Mouse (Mus musculus) retina, adult 2 months (tissue): ENCODE data around the gene Maff.

Experiments used
- DNase-seq: peaks from one replicate; pipeline ENCODE4 v3.0.0-alpha.2; 2012; ENCODE audit warnings: low read depth, low spot score

Gene Maff

DNA sequence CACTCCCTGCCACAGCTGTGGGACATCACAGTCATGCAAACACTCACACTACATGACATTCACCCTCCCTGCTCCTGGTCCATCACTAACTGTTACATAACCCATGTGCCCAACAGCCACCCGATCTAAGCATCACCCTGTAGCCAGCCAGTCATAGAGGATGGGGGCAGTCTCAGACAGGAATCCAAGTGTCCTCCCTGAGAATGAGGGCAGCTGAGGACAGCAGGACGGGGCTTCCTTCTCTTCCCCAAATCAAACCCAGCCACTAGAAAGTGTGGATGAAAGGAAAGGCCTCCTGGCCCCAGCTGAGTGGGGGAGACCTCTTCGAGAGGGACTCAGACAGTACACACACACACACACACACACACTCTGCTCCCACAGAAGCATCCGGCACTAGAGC lies 48.4 kb downstream of the Maff start:
- no peak for DNase-seq

DNA sequence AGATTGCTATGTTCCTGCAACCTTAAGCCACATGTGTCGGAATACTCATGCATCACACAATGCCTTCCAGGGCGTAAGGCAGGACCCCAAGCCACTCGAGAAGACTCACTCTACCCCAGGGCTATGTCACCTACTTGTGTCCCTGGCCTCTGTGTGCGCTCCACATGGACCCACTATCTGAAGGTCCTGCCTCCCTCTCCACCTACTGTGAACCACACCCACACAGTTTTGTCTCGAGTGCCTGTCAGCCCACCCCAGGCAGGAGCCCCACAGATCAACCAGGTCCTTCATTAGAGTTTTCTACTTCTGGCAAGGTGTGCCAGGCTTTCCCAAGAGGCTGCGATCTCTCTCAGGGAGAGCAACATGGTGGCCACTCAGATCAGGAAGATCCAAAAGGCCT lies 48.9 kb downstream of the Maff start:
- no peak for DNase-seq

DNA sequence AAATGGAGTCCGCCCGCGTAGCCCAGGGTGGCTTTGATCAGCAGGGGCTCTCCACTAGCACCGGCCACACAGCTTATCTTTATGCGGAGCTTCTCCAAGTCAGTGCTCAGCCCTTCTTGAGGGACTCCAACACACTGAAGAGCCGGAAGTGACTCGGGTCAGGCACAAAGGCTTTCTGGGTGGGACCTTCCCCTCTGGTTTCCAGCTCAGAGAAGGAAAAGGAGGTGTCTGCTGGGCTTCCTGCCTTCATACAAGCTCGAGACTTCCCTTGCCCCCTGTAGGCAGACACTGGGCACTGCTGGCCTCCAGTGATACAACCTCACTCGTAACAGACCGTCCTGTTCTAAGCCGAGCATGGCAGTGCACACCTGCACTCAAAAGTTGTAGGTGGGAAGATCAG lies 50.3 kb downstream of the Maff start:
- no peak for DNase-seq

DNA sequence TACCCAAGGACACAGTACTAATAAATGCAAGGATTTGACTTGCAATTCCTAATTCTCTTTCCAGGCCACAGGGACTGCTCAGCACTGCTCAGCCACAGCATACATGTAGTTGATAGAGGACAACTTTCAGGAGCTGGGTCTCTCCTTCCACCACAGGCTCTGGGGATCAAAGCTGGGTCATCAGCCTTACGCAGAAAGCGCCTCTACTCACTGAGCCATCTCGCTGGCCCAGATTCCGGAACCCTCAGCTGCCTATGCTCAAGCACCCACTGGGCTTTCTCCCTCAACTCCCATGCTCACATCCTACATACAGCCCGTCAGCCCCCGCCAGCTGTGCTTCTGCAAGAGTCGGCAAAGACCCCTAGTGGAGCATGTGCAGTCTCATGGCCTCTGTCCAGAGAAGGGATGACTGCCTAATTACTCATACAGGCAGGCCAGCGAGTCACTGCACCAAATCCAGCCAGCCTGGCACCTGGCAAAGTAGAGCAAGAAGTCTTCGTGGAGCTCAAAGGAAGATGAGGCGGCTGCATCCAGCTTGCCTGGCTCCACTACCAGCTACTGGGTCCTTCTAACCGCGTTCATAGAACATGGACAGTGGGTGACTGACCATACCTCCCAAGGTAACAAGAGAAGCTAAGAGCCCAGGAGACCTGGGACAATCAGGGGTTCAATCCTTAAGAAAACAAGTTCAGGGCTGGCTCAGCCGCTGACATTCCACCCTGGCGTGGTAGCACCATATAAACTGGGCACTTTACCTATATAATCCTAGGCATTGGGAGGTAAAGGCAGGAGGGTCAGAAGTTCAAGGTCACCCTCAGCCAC lies 53.0 kb downstream of the Maff start:
- DNase-seq = no peak

DNA sequence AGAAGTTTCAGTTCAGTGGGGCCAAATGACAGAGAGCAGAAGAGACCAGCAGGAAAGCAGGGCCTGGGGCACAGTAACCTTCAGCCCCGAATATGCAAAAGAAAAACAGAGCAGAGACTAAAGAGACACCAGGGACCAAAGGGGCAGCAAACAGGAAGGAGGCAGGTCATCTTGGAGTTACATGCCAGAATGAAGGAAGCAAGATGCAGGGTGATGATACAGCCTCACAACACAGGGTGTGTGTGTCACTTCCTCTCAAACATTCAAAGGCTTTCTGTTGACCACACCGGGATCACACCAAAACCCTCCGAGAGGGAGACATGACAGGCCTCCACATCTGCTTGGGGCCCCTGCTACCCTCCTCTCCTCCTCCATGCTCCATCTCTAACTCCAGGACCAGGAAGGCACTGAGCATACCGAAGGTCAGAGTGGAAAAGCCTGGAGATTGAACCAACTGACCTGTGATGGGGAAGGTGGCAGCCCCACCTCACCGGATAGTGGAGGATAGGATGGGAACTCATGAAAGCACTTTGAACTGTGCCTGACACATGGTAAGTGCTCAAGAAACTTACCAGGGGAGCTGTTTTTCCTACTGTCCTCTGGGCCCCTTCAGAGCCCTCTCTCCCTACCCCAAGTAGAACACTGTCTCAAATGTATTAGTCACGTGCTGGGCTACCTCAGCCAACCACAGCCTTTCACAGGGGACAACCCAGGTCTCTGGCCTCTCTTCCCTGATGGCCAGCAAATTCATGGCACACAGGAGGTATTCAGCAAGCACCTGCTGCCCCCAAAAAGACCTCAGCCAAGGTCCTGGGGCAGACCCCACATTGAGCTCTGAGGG lies 53.9 kb downstream of the Maff start:
- DNase-seq = no peak

DNA sequence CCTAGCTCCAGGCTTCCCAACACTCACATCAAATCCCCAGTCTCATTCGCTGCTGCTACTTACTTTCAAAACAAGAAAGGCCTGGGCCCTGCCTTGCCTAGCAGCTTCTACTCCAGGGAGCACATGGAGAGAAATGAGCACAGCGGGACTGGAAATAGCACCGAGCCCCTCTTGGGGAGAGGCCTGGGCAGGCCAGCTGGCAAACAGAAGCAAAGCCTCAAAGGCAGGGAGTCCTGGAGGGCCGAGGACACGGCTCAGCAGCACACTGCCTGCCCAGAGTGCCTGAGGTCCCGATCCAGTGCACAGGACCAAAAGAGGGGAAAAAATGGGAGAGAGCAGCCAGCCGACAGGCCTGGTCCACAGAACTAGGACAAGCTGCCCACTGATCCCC lies 54.5 kb downstream of the Maff start:
- DNase-seq = no peak

DNA sequence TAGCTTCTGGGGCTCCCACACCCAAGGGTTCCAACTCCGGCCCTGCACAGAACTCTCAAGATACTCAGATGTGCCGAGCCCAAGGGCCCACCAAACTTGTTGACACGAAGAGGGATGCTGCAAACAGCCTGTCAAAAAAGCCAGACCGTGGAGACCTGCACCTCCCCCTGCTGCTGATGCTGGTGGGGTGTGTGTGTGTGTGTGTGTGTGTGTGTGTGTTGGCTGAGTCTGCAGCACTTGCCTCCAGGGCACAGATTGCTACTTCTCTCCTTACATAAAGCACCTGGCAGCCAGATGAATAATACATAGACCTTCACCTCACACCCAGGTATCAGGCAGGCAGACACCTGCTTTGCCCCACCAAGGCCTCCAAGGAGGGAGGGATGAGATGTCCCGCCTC lies 55.8 kb downstream of the Maff start:
- DNase-seq = no peak

DNA sequence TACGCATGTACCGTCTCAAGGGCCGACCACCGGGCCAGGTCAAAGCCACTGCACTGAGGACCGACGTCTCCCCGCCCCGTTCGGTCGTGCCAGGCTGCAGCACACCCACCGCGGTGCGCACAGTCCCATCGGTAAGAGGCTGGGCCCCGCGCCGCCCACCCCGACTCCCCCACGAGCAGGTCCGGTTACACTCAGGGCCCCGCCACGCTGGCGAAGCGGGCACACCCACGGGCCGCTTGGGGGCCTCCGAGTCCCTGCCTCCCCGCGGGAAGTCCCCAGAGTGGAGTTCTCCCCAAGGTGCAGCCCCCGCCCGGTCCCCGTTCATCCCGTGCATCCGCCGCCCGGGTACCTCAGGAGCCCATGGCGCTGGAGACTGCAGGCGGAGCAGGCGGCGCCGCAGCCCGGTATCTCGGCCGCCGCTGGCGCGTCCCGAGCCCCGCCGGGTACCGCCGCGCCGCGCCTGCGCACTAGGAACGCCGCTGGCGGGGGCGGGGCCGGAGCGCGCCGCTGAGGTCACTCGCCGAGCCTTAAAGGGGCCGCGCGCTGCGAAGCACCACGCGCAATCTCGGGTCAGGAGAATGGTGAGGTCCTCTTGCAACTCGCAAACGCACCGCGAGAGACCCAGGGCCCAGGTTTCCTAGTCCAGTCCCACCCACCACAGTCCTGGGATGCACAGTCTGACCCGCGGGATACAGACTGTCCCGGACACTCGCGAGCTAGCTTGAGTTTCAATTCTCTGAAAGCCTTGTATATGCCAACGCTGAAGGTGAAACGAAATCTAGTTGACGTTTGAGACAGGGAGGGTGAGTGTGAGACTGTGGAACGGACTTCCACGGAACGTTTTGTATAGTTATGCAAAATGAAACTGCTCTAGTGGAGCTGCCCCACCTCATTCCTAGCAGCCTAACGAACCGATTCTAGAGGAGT lies 56.7 kb downstream of the Maff start, which contains the start of gene Tmem184b:
Gene Tmem184b (minus strand): TSS at position 734 of the 927 bp plus-strand sequence.
- DNase-seq = peak; percentile 72

DNA sequence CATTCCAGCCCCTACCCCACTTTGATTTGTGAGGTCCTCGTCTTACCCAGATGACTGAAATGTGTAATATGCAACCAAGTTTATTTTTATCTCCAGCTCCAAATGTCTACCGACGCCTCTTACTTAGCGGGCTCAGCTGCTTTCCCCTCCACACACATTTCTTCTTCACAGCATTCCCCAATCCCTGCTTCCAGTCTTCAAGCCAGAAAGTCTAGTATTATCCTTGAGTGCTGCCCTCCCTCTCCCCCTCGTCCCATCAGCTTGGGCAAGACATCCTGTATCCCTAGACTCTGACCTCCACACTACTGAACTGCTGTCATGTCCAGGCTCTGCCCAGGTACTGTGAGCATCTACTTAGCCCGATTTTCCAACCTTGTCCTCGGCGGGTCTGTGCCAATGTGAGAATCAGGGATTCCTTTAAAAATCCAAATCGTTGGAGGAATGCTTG lies 57.4 kb downstream of the Maff start:
- no peak for DNase-seq

DNA sequence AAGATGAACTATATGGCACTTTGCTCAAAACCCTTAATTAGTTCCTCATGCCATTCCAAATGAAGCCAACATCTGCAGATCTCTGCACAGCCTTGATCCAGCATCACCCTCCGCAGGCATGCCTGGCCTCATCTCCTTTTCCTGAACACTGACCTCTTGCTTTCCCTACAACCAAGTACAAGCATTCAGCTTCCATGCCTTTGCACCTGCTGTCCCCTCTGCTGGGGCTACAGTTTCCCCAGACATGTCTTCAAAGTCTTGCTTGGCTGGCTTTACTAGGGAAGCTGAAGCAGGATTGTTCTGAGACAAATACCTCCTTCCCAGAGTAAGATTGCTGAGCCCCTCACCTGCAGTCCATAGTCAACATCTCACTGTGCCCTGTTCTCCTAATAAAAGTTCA lies 57.9 kb downstream of the Maff start:
- DNase-seq = no peak

DNA sequence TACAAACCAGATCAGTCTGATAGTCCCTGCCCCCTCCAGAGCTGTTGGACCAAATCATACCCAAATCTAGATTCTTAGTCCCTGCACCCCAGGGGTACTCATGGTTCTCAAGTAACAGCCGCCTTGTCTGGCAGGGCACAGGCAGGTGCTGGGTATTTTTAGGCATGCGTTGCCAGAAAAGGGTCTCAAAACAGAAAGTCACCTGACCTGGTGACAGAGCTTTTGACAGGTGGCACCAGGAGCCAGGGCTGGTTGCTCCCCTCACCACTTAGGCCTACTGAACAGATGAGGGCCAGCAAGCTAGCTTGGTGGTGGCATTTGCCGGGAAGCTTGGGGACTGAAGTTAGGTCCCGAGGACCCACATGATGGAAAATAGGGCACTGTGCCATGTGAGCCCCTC lies 60.1 kb downstream of the Maff start:
- DNase-seq = no peak
